In the genomic region with DNA sequence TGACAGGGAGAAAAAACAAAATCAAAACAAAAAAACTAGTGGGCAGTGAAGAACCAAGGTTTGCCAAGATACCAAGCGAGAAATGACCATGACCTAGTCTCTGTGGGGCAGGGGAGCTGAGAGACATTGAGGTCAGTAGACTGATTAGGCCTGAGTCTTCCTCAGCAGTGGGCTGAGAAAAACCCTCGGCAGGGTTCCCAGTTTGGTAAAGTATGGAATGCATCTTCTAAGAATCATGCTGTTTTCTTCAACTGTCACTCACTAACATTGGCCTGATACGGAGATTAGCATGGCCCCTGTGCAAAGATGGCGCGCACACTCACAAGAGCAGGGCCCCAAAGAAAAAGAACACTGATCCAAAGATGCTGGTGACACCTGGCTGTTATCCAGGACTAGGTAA, we compare ENCODE assay signal across 19 mouse cellular contexts. TPM values are rescaled to one million over a fixed set of nuclear protein-coding genes. Genes with fewer than 3 reads are reported as not detected.
A peak's percentile ranks its signal among the peaks of the same experiment; 100 is the strongest.
DNase-seq lines count a peak whose midpoint lies in the region; ATAC-seq and TF ChIP-seq lines count a peak whose summit lies in the region.
"Had no signal": no experiment of that assay in that cellular context is flagged by ENCODE, and none has a peak within 500 bp of the region (broad histone marks: within the 10 kb centered on the region; RNA-seq: fewer than 3 reads in every experiment).

No protein-coding gene starts in this region.

- DNase-seq in embryonic facial prominence, embryonic 10.5 days (ENCODE audit: low spot score): no peak
- no peak for DNase-seq in lung, postnatal 25 days (ENCODE audit: low spot score)
- no peak for DNase-seq in limb, embryonic 14.5 days (ENCODE audit: low spot score)
- no peak for DNase-seq in thymus, postnatal 25 days
- DNase-seq in layer of hippocampus, adult 9-10 months (ENCODE audit: low spot score): no peak
- DNase-seq: adrenal gland, postnatal 25 days; cerebellum, adult 9-10 months; forebrain, postnatal 0 days; gastrocnemius, postnatal 25 days; heart, postnatal 10 days; left cerebral cortex, postnatal 4 days; right cerebral cortex, postnatal 4 days had no signal

- ATAC-seq in embryonic facial prominence, embryonic 13.5 days (ENCODE audit: insufficient number of reproducible peaks, insufficient read depth, low FRiP score, low TSS enrichment, low read depth): no peak
- ATAC-seq in lung, embryonic 15.5 days (ENCODE audit: borderline replicate concordance, extremely low read depth, low FRiP score, low TSS enrichment): no peak
- no peak for ATAC-seq in limb, embryonic 14.5 days (ENCODE audit: low FRiP score, low read depth)
- ATAC-seq in stomach, embryonic 15.5 days (ENCODE audit: insufficient read depth, low FRiP score, low read depth): no peak
- ATAC-seq: forebrain, postnatal 0 days had no signal

- peaks cover 44% of the 10 kb centered on the region for H3K27me3 ChIP-seq in embryonic facial prominence, embryonic 13.5 days
- H3K27me3 ChIP-seq in embryonic facial prominence, embryonic 10.5 days (replicated peaks; ENCODE audit: low read depth, poor library complexity, severe bottlenecking): peaks cover 56% of the 10 kb centered on the region
- 0 out of 2 replicates have a peak, but pooled peaks cover 6% of the 10 kb centered on the region for H3K27me3 ChIP-seq in lung, embryonic 15.5 days
- peaks cover 7% of the 10 kb centered on the region for H3K27me3 ChIP-seq in limb, embryonic 14.5 days (ENCODE audit: control insufficient read depth, insufficient read depth, low read length)
- H3K27me3 ChIP-seq in stomach, embryonic 15.5 days (replicated peaks): no peaks in the 10 kb centered on the region

- H3K4me1 ChIP-seq in embryonic facial prominence, embryonic 13.5 days: peaks cover 10% of the 10 kb centered on the region
- peaks cover 11% of the 10 kb centered on the region for H3K4me1 ChIP-seq in embryonic facial prominence, embryonic 10.5 days
- H3K4me1 ChIP-seq in lung, embryonic 15.5 days: peaks cover 18% of the 10 kb centered on the region
- no peaks in the 10 kb centered on the region for H3K4me1 ChIP-seq in limb, embryonic 14.5 days (ENCODE audit: control insufficient read depth, insufficient read depth, low read length)
- H3K4me1 ChIP-seq in stomach, embryonic 15.5 days: peaks cover 9% of the 10 kb centered on the region; the same call in 1 of the 2 replicates

- no peak overlapping the region for H3K4me3 ChIP-seq in embryonic facial prominence, embryonic 13.5 days
- no peak overlapping the region for H3K4me3 ChIP-seq in embryonic facial prominence, embryonic 10.5 days
- H3K4me3 ChIP-seq in lung, embryonic 15.5 days: peak overlapping the region; percentile 68
- no peak overlapping the region for H3K4me3 ChIP-seq in limb, embryonic 14.5 days (replicated peaks; ENCODE audit: low read length)
- 0 out of 2 replicates have a peak overlapping the region, but pooled peaks have one; percentile 61 for H3K4me3 ChIP-seq in stomach, embryonic 15.5 days (replicated peaks)

- no peaks in the 10 kb centered on the region for H3K9me3 ChIP-seq in embryonic facial prominence, embryonic 13.5 days
- H3K9me3 ChIP-seq in embryonic facial prominence, embryonic 10.5 days: no peaks in the 10 kb centered on the region
- no peaks in the 10 kb centered on the region for H3K9me3 ChIP-seq in lung, embryonic 15.5 days
- H3K9me3 ChIP-seq in limb, embryonic 14.5 days (ENCODE audit: control insufficient read depth, low read length): no peaks in the 10 kb centered on the region
- H3K9me3 ChIP-seq in stomach, embryonic 15.5 days: no peaks in the 10 kb centered on the region
- H3K9me3 ChIP-seq: neural tube, embryonic 13.5 days had no signal

- WGBS in embryonic facial prominence, embryonic 13.5 days: 89% methylated on average over 5 of the region's 5 CpGs
- WGBS in embryonic facial prominence, embryonic 10.5 days: 83% methylated on average over 5 of the region's 5 CpGs
- 58% methylated on average over 5 of the region's 5 CpGs for WGBS in lung, embryonic 15.5 days
- WGBS in limb, embryonic 14.5 days: 94% methylated on average over 5 of the region's 5 CpGs
- 73% methylated on average over 5 of the region's 5 CpGs for WGBS in stomach, embryonic 15.5 days

- H3K4me2 ChIP-seq in embryonic facial prominence, embryonic 13.5 days: peak overlapping the region; percentile 96; the same call in 1 of the 2 replicates
- H3K4me2 ChIP-seq in lung, embryonic 15.5 days: peak overlapping the region; percentile 85
- H3K4me2 ChIP-seq in limb, embryonic 14.5 days (replicated peaks; ENCODE audit: low read depth, low read length, severe bottlenecking): 0 out of 2 replicates have a peak overlapping the region, but pooled peaks have one; percentile 92
- peak overlapping the region; percentile 96 for H3K4me2 ChIP-seq in stomach, embryonic 15.5 days

- no peak for TF ChIP-seq POLR2A in limb, embryonic 14.5 days (IDR thresholded peaks at IDR 0.05; ENCODE audit: borderline replicate concordance, extremely low read depth, insufficient read depth, insufficient read length)

- no peak overlapping the region for H3K9ac ChIP-seq in embryonic facial prominence, embryonic 13.5 days
- H3K9ac ChIP-seq in lung, embryonic 15.5 days: no peak overlapping the region
- no peak overlapping the region for H3K9ac ChIP-seq in limb, embryonic 14.5 days (ENCODE audit: low read depth, low read length, severe bottlenecking)
- no peak overlapping the region for H3K9ac ChIP-seq in stomach, embryonic 15.5 days
- H3K9ac ChIP-seq: forebrain, postnatal 0 days; neural tube, embryonic 13.5 days had no signal

- H3K27ac ChIP-seq in embryonic facial prominence, embryonic 13.5 days: no peak overlapping the region
- H3K27ac ChIP-seq in embryonic facial prominence, embryonic 10.5 days (replicated peaks): no peak overlapping the region
- H3K27ac ChIP-seq in lung, embryonic 15.5 days: peak overlapping the region; percentile 92
- H3K27ac ChIP-seq in limb, embryonic 14.5 days (replicated peaks; ENCODE audit: low read depth, low read length): no peak overlapping the region
- no peak overlapping the region for H3K27ac ChIP-seq in stomach, embryonic 15.5 days
- H3K27ac ChIP-seq: hindbrain, embryonic 14.5 days; neural tube, embryonic 13.5 days had no signal

- no peaks in the 10 kb centered on the region for H3K36me3 ChIP-seq in embryonic facial prominence, embryonic 13.5 days
- H3K36me3 ChIP-seq in embryonic facial prominence, embryonic 10.5 days (replicated peaks): no peaks in the 10 kb centered on the region
- H3K36me3 ChIP-seq in lung, embryonic 15.5 days: peaks cover 10% of the 10 kb centered on the region
- H3K36me3 ChIP-seq in limb, embryonic 14.5 days (ENCODE audit: control insufficient read depth, insufficient read depth, low read length): no peaks in the 10 kb centered on the region
- no peaks in the 10 kb centered on the region for H3K36me3 ChIP-seq in stomach, embryonic 15.5 days
- H3K36me3 ChIP-seq: neural tube, embryonic 13.5 days had no signal

RNA-seq across cellular contexts. Expression of a gene that starts 1.5 kb away (rescaled TPM):
- 3.7 and 4.3 TPM in 2 replicates for polyA plus RNA-seq in embryonic facial prominence, embryonic 13.5 days (2015; fragmentation: Nextera tagmentation; extraction: Ambion mirVana)
- 0.46 and 0.49 TPM in 2 replicates for polyA plus RNA-seq in embryonic facial prominence, embryonic 10.5 days (2016; fragmentation: Nextera tagmentation; extraction: Ambion mirVana)
- 19.9 and 20.2 TPM in 2 replicates for polyA plus RNA-seq in lung, embryonic 15.5 days (2015; fragmentation: Nextera tagmentation; extraction: Ambion mirVana)
- polyA plus RNA-seq in limb, embryonic 14.5 days (2012; rRNA removed): 38.9 and 47.4 TPM in 2 replicates
- polyA plus RNA-seq in limb, embryonic 14.5 days (2014; fragmentation: Nextera tagmentation; extraction: Ambion mirVana): 10.9 and 12.1 TPM in 2 replicates
- polyA plus RNA-seq in stomach, embryonic 15.5 days (2015; fragmentation: Nextera tagmentation; extraction: Ambion mirVana): 7.6 and 8.4 TPM in 2 replicates
- polyA plus RNA-seq: thymus, postnatal 0 days had no signal

RNA-seq across cellular contexts. Expression of a gene that starts 20.6 kb away (rescaled TPM):
- not detected in 2 replicates for polyA plus RNA-seq in embryonic facial prominence, embryonic 13.5 days (2015; fragmentation: Nextera tagmentation; extraction: Ambion mirVana)
- not detected in 2 replicates for polyA plus RNA-seq in embryonic facial prominence, embryonic 10.5 days (2016; fragmentation: Nextera tagmentation; extraction: Ambion mirVana)
- polyA plus RNA-seq in lung, embryonic 15.5 days (2015; fragmentation: Nextera tagmentation; extraction: Ambion mirVana): not detected in 2 replicates
- polyA plus RNA-seq in limb, embryonic 14.5 days (2012; rRNA removed): not detected in 2 replicates
- not detected in 2 replicates for polyA plus RNA-seq in limb, embryonic 14.5 days (2014; fragmentation: Nextera tagmentation; extraction: Ambion mirVana)
- polyA plus RNA-seq in stomach, embryonic 15.5 days (2015; fragmentation: Nextera tagmentation; extraction: Ambion mirVana): not detected in 2 replicates
- polyA plus RNA-seq: erythroblast, embryonic 14.5 days; forebrain, postnatal 0 days; hindbrain, embryonic 14.5 days; neural tube, embryonic 13.5 days; thymus, postnatal 0 days had no signal

RNA-seq across cellular contexts. Expression of a gene that starts 48.8 kb away (rescaled TPM):
- polyA plus RNA-seq in embryonic facial prominence, embryonic 13.5 days (2015; fragmentation: Nextera tagmentation; extraction: Ambion mirVana): 28.1 and 29.8 TPM in 2 replicates
- 26.4 and 29.4 TPM in 2 replicates for polyA plus RNA-seq in embryonic facial prominence, embryonic 10.5 days (2016; fragmentation: Nextera tagmentation; extraction: Ambion mirVana)
- polyA plus RNA-seq in lung, embryonic 15.5 days (2015; fragmentation: Nextera tagmentation; extraction: Ambion mirVana): 19.5 and 20.1 TPM in 2 replicates
- polyA plus RNA-seq in limb, embryonic 14.5 days (2012; rRNA removed): 48.6 and 50.8 TPM in 2 replicates
- polyA plus RNA-seq in limb, embryonic 14.5 days (2014; fragmentation: Nextera tagmentation; extraction: Ambion mirVana): 27.0 and 28.9 TPM in 2 replicates
- polyA plus RNA-seq in stomach, embryonic 15.5 days (2015; fragmentation: Nextera tagmentation; extraction: Ambion mirVana): 13.8 and 17.6 TPM in 2 replicates

RNA-seq across cellular contexts. Expression of a gene that starts 53.9 kb away (rescaled TPM):
- 25.4 and 28.9 TPM in 2 replicates for polyA plus RNA-seq in embryonic facial prominence, embryonic 13.5 days (2015; fragmentation: Nextera tagmentation; extraction: Ambion mirVana)
- 23.9 and 24.6 TPM in 2 replicates for polyA plus RNA-seq in embryonic facial prominence, embryonic 10.5 days (2016; fragmentation: Nextera tagmentation; extraction: Ambion mirVana)
- polyA plus RNA-seq in lung, embryonic 15.5 days (2015; fragmentation: Nextera tagmentation; extraction: Ambion mirVana): 23.2 and 26.3 TPM in 2 replicates
- polyA plus RNA-seq in limb, embryonic 14.5 days (2012; rRNA removed): 17.5 and 28.5 TPM in 2 replicates
- polyA plus RNA-seq in limb, embryonic 14.5 days (2014; fragmentation: Nextera tagmentation; extraction: Ambion mirVana): 27.1 and 30.6 TPM in 2 replicates
- 21.4 and 29.4 TPM in 2 replicates for polyA plus RNA-seq in stomach, embryonic 15.5 days (2015; fragmentation: Nextera tagmentation; extraction: Ambion mirVana)

RNA-seq across cellular contexts. Expression of a gene that starts 55.6 kb away (rescaled TPM):
- polyA plus RNA-seq in embryonic facial prominence, embryonic 13.5 days (2015; fragmentation: Nextera tagmentation; extraction: Ambion mirVana): 77.2 and 83.0 TPM in 2 replicates
- polyA plus RNA-seq in embryonic facial prominence, embryonic 10.5 days (2016; fragmentation: Nextera tagmentation; extraction: Ambion mirVana): 71.9 and 72.5 TPM in 2 replicates
- 61.0 and 61.7 TPM in 2 replicates for polyA plus RNA-seq in lung, embryonic 15.5 days (2015; fragmentation: Nextera tagmentation; extraction: Ambion mirVana)
- polyA plus RNA-seq in limb, embryonic 14.5 days (2012; rRNA removed): 40.0 and 41.6 TPM in 2 replicates
- 65.8 and 66.5 TPM in 2 replicates for polyA plus RNA-seq in limb, embryonic 14.5 days (2014; fragmentation: Nextera tagmentation; extraction: Ambion mirVana)
- polyA plus RNA-seq in stomach, embryonic 15.5 days (2015; fragmentation: Nextera tagmentation; extraction: Ambion mirVana): 57.0 and 61.1 TPM in 2 replicates

Comparison
In these comparisons a context has a peak if more than half of its experiments do, and no peak if none do; other contexts are left out.
1. H3K4me3 ChIP-seq: peak in lung, embryonic 15.5 days (single experiment) and stomach, embryonic 15.5 days (single experiment); none in embryonic facial prominence, embryonic 13.5 days (single experiment), embryonic facial prominence, embryonic 10.5 days (single experiment) and limb, embryonic 14.5 days (single experiment).
2. Peak in every context shown above with its lines, with median percentiles within 50 percentile points of each other: H3K4me2 ChIP-seq.